Mouse (Mus musculus) heart, postnatal 4 days (tissue): Measurements from ENCODE around the gene Taf3. TPM values are rescaled to one million over a fixed set of nuclear protein-coding genes. Genes with fewer than 3 reads are reported as not detected.

Experiments used
- DNase-seq: peaks from one replicate; pipeline ENCODE4 v3.0.0; 2021
- total RNA-seq, 2 experiments: library from RNA; stranded (reverse); gene quantifications; 2 replicates each; pipeline ENCODE4 v1.2.3; 2021

The Taf3 gene
- total RNA-seq, 2 experiments from 2014 or later: 8.4 to 8.6 TPM

DNA sequence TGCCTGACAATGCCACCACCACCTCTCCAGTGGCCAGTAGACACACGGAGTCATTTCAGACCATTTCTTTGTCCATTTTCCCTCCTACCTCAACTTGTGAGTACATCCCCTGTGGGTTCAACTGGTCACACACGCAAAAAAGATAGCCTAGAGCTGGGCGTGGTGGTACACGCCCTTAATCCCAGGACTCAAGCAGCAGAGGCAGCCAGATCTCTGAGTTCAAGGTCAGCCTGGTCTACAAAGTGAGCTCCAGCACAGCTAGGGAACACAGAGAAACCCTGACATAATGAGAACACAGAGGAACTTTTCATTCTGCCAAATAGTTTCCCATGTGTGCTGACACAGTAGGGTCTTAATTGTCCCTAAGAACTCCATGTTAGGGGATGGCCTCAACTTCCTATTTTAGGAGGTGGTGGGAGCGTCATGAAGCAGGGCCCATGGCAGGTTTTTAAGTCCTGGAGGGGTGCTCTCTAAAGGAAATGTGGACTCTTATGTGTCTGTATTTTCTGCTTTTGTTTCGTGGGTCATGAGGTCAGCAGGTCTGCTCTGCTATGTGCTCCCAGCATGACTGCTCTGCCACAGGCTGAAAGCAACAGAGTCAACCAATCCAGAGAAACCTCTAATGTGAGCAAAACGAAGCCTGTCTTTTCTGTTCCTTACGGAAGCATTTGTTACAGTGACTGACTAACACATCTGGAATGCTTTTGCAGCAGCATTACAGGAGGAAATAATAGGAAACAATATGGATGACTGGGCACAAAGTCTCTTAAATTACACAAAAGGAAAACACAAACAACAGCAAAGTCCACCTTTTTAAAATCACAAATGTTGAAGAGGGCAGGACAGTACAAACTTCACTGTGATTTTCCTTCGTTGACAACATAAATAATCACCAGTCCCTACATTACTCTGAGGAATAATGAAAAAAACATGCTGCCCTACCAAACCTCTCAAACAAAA, 92.5 kb downstream of the Taf3 start:
- DNase-seq: no peak

DNA sequence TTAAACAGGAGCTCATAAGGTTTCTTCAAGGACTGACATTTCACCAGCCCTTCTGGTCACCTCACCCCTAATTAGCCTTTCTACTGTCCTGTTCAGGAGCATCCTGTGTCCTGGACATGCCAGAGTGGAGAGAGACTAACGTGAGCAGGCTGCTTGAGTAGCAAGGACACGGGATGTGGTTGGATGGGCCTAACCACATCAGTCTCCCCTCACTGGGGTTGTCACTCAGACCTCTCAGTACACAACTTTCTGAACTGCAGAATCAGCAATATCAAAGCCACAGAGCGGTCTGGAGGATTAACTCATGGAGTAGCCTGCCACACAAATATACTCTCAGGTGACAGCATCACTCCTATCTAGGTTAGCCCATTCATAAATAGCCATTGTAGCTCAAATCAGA, 101.7 kb downstream of the Taf3 start:
- no peak for DNase-seq

DNA sequence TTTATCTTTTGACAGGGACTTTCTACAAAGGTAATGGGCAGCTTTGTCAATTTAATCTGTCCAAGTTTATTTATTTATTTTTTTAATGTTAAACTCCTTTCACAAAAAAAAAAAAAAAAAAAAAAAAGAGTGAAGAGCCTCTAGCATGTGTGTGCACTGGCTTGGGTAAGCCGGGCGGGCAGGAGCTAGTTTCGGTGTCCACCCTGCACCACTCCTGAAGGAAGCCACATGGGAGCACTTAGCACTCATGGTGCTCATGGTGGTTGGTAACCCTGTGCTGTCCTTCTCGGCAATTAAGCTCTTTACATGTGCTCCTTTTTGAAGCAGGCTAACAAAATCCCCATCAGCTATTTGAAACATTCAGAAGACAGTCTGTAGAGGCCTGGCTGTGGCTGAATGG, 102.8 kb downstream of the Taf3 start:
- DNase-seq: no peak

DNA sequence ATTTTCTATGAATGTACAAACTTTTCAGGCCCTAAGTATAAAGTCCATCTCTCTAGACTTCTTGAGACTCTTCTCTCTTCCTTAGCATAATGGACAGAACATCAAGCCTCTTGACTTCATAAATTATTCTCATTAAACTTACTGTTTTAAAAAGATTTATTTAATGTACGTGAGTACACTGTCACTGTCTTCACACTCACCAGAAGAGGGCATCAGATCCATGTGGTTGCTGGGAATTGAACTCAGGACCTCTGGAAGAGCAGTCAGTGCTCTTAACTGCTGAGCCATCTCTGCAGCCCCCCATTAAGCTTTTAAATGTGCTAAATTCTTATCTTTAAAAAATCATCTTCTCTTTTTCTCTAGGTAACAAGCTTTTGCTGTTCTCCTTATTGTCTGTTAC, 105.4 kb downstream of the Taf3 start:
- no peak for DNase-seq

DNA sequence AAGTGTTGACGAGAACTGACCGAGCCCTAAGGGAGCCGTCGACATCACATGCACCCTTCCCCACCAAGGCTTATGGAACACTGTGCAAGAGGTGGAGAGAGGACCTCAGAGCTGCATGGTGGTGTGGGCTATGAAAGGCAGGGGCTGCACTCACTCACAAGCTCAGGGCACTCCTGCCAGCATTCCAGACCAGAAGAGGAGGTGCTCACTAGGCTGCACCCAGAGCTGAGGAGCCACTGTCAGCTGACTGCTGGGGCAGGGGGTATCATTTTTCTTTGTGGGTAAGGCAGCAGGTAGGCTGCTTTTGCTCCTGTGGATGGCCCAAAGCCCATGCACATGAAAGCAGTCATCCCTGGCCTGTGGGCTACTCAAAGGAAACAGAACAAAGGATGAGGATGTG, 109.1 kb downstream of the Taf3 start:
- no peak for DNase-seq

DNA sequence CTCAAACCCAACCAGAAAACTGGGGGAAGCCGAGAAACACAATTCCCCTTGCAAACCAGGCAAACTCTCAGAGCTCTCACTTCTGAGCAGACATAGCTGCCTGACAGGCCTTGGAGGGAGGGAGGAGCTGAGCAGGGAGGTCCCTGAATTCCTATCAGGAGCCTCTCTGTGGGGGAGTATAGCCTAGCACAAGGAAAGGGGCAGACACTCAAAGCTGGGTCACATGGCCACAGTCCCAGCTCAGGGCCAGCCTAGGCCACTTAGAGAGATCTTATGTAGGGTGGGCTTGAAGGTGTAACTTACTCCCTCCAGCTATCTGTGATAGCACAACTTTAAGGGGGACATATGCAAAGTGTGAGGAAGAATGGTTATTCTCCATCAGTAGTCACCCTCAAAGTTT, 112.4 kb downstream of the Taf3 start:
- no peak for DNase-seq

DNA sequence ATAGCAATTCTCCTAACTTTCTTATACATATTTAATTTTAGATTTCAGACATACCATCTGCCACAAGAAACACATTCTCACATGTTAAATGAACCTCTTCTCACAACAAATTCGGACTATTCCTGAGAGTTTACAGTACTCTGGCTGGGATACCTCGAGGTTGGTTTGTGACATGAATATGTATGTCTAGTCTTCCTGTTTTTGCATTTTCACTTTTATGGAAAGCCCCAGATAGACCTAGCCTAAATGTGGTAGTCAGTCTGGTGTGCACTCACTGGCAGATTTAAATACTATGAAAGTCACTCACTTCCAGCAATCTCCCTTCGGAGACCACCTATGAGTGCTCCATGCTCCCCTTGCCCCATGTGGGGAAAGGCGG, 121.5 kb downstream of the Taf3 start:
- DNase-seq: no peak

DNA sequence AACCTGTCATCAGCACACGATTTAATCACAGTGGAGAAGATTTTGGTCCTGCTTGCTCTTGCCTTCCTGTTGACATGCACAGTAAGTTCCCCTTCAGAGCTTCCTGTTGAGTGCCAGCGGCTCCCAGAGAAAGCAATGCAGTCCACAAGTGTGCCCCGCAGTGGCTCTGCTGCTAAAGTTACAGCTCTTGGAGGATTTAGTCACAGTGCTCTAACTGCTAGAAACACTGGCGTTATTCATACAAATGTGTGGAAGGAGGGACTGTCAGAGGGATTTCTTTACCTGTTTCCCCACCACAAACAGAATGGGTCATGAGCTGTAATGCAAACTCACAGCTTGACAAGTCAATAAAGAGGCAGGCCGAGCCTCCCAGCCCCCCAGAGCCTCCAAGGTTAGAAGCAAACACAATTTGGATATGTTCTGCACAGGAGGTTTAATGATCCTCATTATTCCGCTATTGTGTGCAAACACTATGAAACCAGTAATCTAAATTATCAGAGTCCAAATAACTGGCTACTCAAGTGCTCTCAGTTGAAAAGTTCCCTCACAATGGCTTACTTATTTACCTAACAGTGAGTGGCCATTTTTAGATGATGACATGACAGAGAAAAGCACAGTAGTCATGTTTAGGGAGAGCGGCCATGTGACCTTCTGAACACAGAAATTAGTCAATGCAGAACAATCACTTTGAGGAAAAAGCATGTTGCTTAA, 122.0 kb downstream of the Taf3 start:
- no peak for DNase-seq

DNA sequence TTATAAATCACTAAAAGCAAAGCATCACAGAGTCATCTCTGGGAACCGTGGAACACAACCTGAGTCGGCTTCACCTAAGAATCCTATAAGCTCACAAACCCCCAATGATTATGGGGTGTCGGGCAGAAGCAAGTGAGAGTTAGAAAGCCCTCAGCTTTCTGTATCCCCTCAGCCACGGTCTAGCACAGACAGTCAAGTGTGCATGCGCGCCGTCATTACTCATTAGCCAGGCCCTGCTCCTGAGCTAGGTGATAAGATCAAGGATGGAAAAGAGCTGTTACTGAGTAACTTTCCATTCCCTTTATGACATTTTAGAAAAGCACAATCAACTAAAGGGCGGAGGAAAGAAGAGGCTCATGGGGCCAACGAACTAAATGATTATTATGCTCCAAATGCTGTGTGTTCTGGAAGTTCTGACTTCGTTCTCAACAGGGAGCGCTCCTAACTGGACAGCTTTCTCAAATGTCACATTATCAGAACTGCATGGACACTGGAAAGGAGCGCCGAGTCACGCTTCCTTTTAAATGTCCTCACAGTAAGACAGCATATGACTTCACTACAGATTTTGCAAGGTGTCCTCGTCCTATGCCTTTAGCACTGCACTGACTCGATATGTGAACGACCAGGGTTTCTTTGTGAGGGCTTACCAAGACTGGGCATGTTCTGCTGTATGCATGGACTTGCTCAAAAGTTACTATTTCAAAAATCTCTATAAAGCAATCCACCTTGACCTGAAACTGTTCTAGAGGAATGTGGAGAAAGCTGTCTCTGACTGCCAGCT, 129.5 kb downstream of the Taf3 start:
- DNase-seq: no peak

DNA sequence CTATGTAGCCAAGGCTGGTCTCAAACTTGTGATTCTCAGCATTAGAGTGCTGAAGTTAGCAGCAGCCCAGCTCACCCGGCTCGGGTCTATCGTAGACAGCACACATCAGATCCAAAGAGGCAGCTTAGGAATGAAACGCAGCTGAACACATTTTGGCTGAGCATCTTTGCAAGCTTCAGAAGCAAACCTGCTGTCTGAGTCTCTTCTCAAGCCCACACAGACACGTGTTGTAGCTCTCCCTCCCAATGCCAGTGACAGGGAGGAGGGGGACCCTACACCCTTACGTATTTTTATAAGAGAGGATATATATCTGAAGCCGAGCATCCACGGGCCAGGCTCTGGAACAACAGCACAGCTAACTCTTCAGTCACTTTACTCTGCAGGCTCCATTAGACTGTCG, 130.8 kb downstream of the Taf3 start:
- DNase-seq: no peak

DNA sequence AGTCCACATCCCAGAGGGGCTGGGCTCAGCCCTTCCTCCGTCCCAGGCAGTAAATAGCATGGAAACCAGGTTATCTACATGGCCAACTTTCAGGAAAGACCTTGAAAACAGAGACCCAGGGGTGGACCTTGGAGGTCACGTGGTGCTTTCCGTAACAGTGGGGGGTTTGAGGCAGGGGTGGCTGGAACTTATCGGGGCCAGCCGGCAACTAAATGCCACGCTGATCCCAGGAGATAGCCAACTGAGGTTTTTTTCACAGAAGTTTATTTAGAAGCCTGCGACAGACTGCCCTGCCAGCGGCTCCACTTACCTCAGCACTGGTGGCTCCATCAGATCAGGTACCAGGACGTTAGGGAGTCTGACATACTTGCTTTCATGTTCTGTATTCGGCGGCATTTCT, 142.4 kb downstream of the Taf3 start:
- no peak for DNase-seq

DNA sequence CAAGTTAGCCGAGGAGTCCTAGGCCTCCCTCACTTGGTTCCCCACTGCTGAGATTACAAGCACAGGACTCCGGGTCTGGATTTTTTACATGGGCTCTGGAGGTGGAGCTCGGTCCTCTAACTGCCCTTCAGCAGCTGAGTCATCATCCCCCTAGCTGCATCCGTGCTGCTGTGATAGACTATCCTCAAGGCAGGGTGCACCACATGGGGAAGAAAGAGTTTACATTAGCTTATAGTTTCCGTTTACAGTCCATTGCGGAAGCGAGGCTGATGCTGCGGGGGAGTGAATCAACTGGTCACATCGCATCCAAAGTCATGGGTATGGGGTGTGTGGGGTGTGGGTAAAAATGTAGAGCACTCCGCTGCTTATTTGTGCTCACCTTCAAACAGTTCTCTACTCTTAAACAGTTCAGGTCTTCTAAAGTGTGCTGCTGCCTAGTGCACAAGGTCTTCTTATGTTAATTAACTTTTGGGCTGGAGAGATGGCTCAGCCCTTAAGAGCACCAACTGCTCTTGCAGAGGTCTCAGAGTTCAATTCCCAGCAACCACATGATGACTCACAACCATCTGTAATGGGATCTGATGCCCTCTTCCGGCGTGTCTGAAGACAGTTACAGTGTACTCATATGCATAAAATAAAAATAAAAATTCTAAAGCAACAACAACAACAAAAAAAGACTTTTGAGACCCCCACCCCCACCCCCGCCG, 144.4 kb downstream of the Taf3 start:
- no peak for DNase-seq

DNA sequence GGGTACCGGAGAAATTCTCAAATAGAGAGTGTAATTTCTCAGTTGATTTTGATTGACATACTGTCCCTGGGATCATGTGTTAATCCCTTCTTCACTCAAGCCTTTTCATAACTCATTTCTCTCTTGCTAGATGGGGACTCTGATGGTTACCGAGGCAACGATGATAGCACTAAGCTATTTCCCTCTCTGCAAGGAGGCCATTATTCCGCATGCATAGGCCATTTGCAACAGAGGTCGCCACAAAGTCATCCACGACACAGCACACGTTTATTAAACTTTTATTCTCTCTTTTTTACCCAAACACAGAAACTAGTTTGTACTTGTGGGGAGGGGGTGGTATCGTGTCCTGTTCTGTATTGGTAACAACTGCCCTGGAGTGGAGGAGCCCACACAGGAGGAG, 150.6 kb downstream of the Taf3 start:
- DNase-seq: no peak

DNA sequence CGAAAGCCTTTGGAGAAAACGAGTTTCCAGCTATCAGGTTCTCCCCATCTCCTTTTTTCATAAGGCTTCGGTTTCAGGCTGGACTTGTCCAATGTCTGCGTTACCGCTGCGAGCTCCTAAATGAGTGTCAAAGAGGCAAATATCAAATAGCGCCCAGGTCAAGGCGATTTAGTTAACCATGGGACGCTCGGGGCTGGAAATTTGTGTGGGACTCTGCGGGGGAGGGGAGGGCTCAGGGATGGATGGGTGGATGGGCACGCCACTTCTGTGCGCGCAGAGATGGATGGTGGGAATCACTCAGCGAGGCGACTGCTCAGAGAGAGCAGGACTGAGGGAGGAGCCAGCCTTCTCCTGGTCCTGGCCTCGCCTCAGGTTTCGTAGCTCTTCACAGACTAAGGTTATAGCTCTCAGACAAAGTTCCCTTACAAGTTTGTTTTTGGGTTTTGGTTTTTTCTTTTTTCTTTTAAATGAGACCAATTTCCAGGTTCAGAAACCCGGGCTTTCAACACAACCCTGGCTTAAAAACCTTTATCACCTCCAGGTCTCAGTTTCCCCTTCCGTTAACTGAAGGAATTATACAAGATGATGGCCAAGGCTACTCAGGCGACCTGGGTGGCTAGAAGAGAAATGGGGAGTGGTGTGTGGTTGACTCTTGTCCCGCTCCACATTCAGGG, 152.2 kb downstream of the Taf3 start:
- DNase-seq: no peak

DNA sequence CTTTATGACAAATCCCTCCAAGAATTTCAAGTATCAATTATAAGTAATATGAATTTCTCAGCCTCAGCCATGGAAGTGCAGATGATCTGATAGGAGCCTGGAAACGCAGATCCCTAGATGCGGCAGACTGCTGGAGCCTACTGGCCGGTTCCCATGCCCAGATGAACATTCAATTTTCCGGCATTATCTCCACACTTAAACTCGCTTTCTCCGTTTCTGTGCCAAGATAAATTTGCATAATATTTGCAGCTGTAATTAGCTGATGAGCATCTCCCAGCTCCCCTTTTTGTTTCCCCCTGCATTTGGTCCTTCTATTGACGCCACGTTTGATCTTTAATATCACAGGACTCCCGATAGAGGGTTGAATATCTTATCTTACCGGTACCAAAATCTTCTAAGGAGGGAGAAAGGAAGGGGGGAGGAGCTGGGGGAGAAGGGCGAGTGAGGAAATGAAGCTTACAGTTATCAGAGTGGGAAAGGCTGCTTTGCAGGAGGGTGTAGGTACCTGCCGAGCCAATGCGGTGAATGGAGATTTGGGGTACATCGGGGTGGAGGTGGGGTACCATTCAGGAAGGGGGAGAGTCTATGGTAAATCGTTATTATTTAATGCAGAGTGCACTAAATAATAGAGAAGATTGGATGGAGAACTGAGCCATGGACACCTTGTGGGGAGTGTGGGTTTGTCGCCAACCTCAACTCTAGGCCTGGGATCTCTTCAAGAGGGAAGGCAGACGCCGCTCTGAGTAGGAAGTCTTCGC, 153.4 kb downstream of the Taf3 start:
- DNase-seq: no peak

DNA sequence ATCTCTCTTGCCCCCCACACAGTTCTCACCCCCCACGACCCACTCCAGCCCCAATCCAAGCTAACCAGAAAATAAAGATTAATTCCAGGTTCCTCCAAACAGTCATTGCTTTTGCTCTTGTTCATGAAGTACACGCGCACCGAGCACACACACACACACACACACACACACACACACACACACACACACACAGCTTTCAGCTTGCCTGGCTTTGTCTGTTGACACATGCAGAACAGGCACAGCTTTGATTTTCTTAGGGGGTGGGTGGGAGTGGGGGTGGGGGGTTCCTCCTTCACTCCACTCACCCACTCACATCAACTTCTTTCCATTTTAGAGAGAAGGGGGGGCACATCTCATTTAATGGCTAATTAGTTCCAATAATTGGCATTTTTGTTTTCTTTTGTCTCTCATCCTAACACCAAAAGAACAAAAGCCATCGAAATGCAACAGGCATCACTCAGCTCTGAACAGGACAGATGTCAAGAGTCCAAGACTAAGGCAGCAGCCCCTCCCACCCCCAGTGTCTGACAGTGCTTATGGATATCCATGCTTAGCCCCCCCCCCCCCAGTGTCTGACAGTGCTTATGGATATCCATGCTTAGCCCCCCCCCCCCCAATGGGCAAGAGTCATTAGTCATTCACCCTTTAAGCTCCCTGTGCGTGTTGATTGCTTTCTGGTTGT, 155.0 kb downstream of the Taf3 start:
- DNase-seq: no peak

DNA sequence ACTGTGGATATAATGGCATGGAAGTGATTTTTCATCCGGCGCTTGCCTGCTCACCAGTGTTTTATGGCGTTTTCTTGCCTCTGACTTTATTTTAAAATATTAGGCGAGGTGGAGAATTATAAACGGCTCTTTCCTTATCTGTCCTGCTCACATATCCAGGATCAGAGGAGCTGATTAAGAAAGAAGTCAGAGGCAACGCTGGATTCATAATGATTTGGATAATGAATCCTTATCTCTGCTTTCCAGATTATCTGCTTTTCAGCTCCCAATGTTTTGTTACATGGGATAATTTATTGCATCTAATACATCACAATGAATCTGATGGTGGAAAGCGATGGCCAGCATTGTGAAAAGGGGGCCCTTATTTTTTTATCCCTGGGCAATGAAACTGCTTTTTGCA, 155.9 kb downstream of the Taf3 start:
- no peak for DNase-seq

DNA sequence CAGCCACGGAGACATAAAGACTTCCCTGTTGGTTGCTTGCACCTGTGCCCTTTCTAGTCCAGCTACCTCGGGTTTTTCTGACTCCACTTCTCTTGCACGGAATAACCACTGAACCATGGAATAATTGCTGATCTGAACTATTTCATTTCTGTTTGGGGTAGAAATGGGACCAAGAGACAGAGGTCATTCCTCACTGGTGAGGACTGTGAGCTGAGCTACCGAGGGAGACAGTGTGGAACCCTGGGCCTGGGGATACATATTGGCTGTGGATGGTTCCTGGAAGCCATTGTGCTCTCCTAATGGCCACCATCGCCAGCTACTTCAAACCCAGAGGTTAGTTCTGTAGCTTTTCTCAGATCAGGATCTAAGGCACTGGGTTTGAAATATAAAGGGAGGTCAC, 157.5 kb downstream of the Taf3 start:
- no peak for DNase-seq

DNA sequence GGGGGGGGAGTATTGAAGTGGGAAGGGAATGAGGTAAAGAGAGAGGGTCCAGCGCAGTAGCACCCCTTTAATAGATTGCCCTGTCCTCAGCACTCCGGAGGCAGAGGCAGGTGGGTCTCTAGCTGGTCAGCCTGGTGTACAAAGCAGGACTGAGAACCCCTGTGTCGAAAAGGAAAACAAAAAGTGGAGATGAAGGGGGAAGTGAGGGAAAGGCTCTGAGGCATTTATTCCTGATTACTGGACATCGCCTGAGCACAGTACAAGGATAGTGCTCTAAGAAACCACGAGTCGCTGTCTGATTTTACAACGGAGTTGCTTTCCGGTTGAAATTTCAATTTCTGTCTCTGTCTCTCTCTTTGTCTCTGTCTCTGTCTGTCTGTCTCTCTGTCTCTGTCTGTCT, 158.1 kb downstream of the Taf3 start:
- no peak for DNase-seq

DNA sequence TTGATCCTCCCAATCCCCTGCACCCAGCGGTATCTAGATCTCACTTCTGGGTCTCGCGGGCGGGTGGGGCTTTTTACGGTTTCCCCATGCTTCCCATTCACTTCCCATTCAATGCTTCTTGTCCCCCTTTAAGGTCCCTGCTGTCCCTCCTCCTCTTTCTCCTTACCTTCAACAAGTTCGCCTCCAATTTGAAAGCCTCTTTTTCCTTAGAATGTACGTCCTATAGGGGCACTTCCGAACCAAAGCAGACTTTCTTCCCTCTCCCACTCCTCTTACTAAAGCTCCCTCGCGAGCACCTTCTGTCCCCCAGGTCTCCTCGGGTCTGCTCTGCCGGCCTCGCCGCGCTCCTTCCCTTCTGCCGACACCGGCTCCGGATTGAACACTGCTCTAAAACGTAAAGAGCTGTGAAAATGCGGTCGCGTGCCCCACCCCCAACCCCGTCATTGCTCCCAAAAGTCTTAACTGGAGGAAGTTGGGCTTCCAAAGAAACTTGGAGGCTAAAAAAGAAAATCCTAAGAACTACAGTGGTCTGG, 158.7 kb downstream of the Taf3 start, which contains the start of gene Gata3:
Gata3 (minus strand) TSS at position 384 of the 533 bp plus-strand sequence.
- no peak for DNase-seq
